Mouse (Mus musculus) granulocyte monocyte progenitor cell, adult 5-6 weeks (primary cell): ENCODE measurements around the gene Ccdc85a. TPM values are rescaled to one million over a fixed set of nuclear protein-coding genes. Genes with fewer than 3 reads are reported as not detected.

Experiments
- ATAC-seq: replicated peaks from 2 replicates; pipeline ENCODE4 v1.8.0; 2016; ENCODE audit warnings: mild to moderate bottlenecking, moderate TSS enrichment, inconsistent platforms; ENCODE audit not compliant: poor library complexity, severe bottlenecking
- total RNA-seq, 2 experiments: library from RNA; stranded (forward) in 1 of 2; stranded (reverse) in 1 of 2; fragments of 200-712, 200-1000 nt in 1 of 2; fragments of >200 nt in 1 of 2; fragmentation: Nextera tagmentation in 1 of 2; gene quantifications; 2 replicates each; pipeline ENCODE4 v1.2.3; 2014 to 2017

Gene Ccdc85a
- not detected in 2 replicates for total RNA-seq (2014; fragmentation: Nextera tagmentation)
- not detected in 2 replicates for total RNA-seq (2017)

DNA sequence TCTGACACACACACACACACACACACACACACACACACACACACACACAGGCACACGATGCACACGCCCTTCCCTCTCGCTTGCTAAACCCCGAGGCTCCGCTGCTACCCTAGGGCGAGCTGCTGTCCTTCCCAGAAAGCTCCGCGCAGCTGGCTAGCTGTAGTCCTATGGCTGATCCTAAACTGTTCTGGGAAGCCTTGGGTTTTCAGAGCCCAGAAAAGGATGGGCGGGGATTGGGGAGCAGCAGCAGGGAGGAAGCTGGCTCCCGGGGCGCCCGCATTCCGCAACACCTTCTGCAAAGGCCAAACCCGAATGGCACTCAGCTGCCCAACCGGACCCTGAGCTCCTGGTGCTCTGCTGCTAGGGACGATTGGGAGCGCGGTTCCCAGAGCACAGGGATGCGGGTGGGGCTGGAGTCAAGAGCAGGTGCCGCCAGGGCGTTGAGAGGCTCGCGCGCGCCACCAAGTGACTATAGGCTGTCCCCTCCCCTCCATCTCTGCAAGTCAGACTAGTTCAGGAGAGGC is at the start of gene Ccdc85a:
TSS of gene Ccdc85a (minus strand) at position 414 of the 524 bp plus-strand sequence.
- ATAC-seq: peak; percentile 78

DNA sequence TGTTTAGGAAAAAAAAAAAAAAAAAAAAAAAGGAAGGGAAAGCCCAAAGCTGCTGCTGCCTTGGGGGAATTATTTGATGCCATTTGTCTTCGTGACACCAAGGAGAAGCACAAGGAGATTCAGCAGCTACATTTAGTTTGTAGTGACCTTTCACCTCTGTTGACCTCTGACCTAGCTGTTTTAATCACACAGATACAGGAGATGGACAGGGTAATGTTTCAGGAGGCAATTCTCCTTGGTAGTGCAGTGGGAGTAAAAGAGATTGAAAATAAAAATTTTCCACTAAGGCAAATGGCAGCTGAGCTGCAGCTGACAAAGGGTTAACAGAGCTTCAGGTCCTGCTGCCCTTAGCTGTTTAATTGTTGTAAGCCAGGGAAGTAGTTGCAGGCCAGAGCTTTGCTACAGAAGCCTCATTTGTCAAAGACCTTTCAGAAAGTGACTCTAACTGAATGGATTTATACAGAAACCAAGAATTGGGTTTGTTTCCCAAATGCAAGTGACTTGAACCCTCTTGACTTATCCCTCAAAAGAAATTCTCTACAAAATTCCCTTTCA is 49.5 kb upstream of the Ccdc85a start:
- no peak for ATAC-seq

DNA sequence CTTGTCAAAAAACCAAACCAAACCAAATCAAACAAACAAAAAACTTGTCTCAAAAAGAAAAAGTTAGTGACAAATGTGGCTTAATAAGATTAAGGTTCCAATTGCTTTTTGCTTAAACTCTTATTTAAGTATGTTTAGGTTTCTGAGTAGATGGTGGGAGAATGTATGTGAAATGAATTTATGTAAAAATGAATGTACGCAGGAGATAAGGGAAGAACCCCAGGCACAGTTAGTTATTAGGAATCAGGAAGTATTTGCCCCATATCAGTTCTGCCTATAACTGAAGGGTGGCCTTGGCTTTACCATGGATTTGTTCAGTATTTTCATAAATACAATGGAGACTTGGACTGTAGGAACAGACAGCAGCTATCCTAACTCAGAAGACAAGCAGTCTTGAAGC is 49.0 kb upstream of the Ccdc85a start:
- ATAC-seq: no peak

DNA sequence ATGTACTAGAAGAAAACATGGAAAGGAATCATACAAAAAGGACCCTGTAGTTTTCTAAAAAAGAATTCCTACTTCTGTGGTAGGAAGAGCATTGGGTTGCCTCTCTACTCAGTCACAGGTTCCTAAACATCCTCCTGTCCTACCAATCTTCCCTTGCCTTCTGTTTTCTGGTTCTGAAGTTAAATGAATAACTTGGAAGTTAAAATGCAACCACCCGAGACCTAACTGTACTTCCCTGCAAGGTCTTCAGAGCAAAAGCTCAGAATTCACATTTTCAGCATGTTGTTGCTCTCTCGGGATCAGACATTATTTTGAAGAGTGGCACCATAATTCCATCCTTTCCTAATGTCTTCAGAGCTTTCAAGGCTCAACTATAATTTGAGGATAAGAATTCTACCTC is 46.6 kb upstream of the Ccdc85a start:
- no peak for ATAC-seq

DNA sequence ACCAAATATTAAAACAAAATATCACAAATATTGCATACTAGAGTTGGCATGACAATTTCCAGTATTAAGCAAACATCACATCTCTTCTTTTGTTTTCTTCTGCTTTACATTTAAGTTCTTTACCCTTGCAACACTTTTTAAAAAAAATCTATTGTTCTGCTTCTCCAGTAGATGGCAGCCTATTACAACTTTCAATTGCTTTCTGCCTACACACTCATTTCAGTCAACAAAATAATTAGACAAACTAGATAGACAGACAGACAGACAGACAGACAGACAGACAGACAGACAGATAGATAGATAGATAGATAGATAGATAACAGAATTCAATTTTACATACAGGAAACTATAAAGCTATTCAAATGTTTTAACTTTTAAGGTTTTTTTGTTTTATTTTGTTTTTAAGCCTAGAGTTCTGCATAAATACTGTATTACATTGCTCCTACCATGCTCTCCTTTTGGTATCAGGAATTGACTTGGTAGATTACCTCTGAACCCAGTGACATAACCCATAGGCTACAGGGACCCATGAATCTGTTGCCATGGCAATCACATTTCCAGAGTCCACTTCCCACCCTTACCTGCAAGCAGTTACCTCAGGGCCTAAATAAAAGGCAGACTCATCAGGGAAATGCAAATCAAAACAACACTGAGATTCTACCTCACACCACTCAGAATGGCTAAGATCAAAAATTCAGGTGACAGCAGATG is 26.8 kb upstream of the Ccdc85a start:
- ATAC-seq: no peak; the same call in 1 of the 2 replicates

DNA sequence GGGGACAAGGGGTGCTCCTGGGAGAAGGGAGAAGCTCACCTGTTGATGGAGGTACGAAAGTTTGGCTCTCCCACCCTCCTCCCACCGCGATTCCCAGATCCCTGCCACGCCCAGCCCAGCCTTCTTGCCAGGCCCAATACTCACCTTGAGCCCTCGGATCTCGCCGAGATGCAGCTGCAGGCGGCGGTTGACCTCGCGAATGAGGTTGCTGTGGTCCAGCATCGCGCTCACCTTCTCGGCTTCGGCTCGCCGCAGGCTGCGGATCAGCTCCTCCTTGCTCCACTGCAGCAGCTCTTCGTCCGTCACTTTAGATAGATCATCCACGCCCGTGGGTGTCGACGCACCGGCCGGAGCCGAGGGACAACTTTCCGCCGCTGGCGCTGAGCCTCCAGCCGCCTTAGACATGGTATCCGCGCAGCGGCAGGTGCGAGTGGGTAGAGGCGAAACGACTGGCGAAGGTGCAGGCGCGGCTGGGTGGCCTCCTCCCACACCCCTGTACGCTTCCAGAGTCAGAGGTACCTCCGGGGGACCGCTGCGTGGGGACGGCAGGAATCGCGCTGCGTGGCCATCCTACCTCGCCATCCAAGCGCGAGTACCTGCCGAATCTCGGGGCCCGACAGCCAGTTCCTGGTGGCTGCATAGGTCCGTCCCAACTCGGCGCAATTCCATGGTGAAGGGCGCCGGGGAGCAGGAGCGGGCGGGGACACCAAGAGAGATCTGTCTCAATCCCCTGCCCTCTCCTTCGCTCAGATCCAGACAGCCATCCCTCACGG is 800 bp downstream of the Ccdc85a start:
- peak; percentile 42 for ATAC-seq

DNA sequence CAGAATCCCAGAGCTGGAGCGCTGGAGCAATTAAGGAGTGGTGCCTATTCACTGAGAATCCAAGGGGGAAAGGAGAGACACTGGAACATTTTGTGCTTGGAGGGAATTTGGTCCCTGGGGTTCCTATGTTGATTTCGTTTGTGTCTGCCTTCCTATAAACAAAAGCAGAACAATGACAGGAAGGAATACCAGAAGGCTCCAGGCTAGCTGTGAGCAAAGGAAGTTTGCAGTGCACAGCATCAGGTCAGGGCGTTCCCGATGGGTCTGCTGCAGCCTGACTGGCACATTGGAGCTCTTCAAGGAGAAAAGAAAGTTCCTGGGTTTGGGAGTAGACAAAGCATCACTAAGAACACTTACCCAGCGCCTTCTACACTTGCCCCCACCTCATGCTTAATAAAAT is 1.9 kb downstream of the Ccdc85a start:
- no peak for ATAC-seq

DNA sequence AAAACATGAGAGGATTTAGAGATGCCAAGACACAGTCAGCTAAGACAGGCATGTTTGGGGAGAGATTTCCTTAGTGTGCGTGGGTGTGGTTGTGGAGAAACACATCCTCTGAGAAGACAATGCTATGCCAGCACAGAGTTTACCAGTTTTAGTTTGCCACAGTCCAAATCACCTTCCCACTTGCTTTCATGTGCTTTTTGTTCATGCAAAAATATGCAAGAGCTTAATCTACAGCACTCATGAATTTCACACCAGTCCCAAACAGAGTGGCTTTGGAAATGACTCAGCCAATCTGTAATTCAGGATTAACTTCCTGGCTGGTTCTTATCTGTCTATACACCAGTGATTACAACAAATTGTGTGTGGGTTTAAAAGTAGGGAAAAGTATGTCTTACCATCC is 11.7 kb downstream of the Ccdc85a start:
- ATAC-seq: no peak

DNA sequence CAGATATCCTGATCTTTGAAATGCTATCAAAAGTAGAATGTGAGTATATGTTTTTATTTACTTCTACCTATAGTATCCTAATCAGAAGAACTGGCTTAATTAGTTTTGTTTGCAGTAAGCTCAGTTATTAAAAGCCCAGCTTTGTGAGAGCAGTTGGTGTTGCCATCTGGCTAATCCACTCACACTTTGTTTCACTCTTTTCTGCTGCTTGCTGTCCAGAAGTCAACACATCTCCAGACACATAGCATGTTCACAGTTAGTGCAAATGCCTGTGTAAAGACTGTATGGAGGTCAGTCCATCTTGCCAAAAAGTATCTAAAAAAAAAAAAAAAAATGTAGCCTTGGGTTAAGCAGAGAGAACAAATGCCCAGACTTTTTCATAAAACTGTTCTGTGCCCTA is 27.7 kb downstream of the Ccdc85a start:
- no peak for ATAC-seq

DNA sequence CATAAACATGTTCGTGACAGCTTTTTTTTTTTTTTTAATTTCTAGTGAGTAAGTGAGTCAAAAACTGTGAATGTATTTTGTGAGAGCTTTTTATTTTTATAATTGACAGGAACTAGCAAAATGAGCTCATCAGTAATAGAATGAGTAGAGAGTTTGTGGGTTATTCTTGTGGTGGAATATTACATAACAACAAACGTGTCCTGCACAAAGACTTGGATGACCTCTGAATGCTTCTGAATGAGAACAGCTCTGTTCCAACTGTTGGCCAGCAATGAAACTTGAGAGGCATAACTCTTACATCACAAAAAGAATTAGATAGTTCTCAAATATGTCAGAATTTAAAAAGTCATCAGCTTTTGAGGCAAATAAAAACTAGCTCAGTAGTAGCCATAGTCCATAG is 40.7 kb downstream of the Ccdc85a start:
- ATAC-seq: peak; percentile 61

DNA sequence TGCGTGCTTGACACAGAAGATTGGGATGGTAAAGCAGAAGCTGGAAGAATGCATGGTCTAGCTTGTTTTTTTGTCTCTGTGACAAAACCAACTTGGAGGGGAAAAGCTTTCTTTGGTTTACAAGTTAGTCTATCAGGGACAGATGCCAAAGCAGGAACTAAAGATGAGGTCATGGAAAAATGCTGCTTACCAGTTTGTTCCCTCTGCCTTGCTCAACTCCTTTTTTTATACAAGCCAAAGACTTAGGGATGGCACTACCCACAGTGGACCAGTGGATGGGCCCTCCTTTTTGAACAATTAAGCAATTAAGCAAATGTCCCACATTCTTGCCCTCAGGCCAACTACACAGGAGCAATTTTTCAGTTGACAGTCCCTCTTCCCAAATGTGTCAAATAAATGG is 42.8 kb downstream of the Ccdc85a start:
- ATAC-seq: peak; percentile 37; the same call in 1 of the 2 replicates

DNA sequence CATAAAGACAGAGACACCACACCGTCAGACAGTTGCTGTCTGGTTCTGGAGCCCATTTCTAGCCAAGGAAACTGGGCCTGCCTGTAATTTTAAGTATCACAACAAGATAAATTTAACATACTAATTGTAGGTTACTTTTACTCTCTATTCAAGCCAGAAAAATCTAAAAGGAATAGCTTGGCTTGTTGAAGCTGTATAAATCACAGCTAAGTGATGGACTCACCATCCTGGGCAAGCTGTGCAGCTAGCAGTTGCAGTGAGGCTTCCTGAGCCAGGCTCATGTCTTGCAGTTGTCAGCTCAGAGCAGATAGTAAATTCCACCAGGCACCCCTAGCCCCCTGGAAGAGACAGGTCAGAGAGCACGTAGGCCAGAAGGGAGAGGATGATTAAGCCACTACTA is 50.8 kb downstream of the Ccdc85a start:
- no peak for ATAC-seq

DNA sequence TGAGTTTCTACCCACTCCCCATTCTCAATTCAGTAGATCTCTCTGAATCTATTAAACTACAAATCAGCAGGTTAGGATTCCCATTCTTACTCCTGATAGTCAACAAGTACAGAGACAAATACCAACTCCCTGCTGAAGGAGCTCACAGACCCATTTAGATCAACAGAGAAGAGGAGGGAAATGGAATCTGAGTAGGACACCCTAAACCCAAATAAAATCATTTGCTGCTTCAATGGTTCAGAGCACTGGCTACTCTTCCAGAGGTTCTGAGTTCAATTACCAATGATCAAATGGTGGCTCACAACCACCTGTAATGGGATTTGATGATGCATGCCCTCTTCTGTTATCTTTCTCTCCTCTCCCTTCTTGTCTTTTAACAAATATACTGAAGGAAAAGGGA is 82.9 kb downstream of the Ccdc85a start:
- ATAC-seq: no peak

DNA sequence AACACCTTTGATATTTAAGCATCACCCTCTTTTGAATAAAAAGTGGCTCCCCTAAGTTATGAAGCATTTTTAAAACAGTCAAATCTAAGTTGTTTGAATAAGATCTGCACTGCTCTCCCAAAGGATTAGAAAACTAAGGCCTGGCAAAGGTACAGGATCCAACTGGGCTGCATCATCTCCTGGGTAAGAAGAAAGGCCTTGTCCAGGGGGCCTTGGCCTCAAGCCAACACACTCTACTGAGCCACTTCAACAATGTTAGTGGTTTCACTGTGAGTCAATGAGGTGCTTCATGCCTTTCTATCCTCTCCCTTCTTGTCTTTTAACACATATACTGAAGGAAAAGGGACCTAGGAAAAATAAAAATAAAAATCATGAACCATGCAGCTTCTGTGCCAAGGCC is 87.1 kb downstream of the Ccdc85a start:
- no peak for ATAC-seq

DNA sequence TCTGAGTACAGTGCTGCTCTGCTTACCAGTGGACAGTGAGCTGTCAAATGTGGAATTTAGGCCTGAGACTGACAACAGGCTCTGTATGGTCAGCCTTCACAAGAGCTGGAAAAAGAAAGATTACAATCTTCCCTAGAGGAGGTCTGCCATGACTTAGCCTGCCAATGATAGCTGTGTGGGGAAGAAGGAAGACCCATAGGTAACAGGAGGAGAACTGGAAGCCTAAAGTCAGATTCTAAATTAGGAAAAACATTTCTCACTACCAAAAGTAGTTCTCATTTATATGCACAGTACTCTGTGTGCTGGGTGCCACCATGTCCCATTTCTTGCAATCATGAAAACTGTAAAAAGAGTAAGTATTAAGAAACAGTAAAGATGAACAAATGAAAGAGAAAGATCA is 90.8 kb downstream of the Ccdc85a start:
- no peak for ATAC-seq

DNA sequence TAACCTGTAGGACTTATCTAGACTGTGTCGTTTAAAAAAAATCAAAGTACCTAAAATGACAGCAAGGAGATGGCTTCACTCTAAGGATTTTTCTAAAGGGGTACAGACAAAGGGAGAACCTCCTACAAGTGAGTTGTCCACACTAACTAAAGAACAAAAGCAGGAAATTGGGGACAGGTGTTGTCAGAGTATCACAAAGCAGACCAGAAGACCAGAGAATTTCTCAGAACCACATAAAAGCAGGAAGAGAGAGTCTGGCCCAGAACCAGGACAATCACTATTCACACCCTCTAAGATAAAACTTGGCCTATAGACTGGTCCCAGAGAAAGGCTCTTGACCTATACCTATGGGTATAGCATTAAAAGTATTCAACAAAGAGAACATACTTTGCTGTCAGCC is 92.8 kb downstream of the Ccdc85a start:
- ATAC-seq: no peak

DNA sequence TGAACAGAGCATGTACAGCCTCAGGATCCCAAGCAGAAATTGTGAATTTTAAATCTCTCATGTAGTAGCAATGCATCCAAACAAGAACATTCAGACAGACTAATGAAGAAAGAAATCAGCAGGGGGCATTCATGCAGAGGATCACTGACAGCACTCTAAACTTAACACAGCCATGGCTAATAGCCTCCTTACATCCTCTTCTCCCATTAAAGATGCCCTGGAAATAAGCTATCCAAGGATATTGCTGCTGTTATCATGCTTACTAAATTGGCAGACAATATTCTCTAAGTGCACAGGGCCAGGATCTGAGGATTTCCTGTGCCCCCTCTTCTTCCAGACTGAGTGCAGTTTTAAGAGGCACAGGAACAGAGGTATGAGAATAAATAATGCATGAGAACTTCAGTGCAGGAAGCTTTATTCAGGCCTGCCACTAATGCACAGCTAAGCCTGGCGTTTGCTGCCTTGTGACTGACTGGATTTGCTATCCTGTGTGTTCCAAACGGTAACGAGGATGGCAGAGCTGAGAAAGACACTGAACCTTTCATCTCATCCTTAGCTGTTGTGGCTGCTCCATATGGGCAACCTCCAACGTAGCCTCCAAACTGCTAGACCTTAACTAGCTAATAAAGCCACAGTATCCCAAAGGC is 99.9 kb downstream of the Ccdc85a start:
- ATAC-seq: no peak

DNA sequence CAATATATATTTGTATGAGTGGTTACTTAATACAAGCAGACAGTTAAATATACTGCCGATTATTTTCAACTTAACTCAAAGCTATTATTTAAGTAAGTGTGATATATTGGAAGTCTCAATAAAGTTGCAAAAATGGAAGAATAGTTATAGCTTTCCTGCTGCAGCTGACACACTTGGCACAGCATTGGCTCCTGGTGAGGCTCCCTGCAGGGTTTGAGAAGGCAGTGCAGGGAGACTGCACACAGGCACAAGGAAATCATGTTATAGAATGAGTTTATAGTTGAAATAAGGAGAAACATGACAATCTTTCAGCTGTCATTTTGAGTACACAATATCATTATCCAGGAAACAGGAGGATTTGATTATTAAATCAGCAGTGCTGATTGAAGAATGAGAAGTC is 107.0 kb downstream of the Ccdc85a start:
- ATAC-seq: no peak

DNA sequence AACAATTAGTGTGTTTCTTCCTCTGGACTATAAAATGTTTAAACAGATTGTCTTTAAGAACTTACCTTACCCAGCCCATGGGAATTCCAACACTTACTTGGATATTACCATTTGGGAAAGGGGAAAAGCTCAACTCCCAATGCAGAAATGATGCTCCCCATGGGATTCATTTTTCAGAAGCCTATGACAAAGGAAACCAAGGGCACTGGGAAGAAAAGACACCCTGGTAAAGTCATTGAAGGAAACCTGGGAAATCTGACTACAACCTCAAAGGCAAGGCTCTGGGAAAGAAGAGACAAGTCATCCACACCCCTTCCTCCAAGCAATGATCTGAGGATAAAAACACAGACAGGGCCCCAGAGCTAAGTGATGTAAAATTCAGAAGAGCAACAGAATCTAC is 118.4 kb downstream of the Ccdc85a start:
- no peak for ATAC-seq

DNA sequence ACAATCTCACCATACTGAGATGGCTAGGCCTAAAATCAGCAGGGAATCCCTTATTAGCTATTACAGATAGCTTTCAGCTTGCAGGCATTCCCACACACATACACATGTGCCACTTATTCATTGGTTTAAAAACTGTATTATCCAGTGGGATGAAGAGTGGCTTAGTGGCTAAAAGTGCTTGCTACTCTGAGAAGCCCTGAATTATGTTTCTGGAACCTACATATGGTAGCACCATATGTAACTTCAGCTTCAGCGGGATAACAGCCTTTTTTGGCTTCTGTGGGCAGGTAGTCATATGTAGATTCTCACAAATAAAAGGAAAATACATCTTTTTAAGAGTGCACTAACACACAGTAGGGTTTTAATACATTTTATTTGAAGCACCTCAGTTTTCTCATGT is 119.2 kb downstream of the Ccdc85a start:
- ATAC-seq: no peak

DNA sequence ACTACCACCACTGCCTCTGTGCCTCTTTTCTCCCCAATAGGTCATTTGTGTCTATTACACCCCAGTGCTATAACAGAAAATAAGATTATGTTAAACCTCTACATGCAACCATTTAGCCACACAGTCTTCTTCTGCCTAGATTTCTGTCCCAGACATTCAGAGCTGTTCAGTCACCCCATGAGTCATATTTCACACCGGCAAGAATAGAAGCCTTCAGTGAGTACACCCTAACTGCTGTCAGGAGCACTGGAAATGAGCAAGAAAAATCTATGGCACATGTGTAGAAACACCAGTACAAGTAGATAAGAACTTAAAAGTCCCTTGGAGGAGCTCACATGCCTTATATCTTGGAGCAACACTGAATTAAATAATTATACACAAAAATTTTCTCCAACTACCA is 125.0 kb downstream of the Ccdc85a start:
- no peak for ATAC-seq
